Mouse (Mus musculus) midbrain, embryonic 16.5 days (tissue): Measurements from ENCODE around the gene Hlcs. TPM values are rescaled to one million over a fixed set of nuclear protein-coding genes. Genes with fewer than 3 reads are reported as not detected.
"Not testable (repeated sequence)": the region's sequence is repeated elsewhere in the genome, so short reads cannot be mapped to it uniquely, and the experiment has no call there.

ENCODE experiments used
- ATAC-seq: fragments of 200-750 bp; cut with Nextera tagmentation; 2 replicates; pipeline ENCODE4 v1.8.0; 2017; ENCODE audit warnings: moderate TSS enrichment
- H3K27ac ChIP-seq: fragments of 300-500 bp; sonication (generic); 2 replicates; pipeline ENCODE4 v1.5.1; 2014; ENCODE audit warnings: mild to moderate bottlenecking, low read length, mixed read lengths
- H3K27me3 ChIP-seq: fragments of 300-500 bp; sonication (generic); 2 replicates; pipeline ENCODE4 v1.6.1; 2014; ENCODE audit warnings: low read depth, low read length, mixed read lengths; ENCODE audit not compliant: control insufficient read depth, insufficient read depth
- H3K36me3 ChIP-seq: fragments of 300-500 bp; sonication (generic); 2 replicates; pipeline ENCODE4 v1.6.1; 2014; ENCODE audit warnings: mild to moderate bottlenecking, low read length, moderate library complexity, mixed read lengths; ENCODE audit not compliant: control insufficient read depth, insufficient read depth
- H3K4me1 ChIP-seq: fragments of 300-500 bp; sonication (generic); 2 replicates; pipeline ENCODE4 v1.6.1; 2014; ENCODE audit warnings: mild to moderate bottlenecking, low read length, mixed read lengths; ENCODE audit not compliant: control insufficient read depth, insufficient read depth
- H3K4me2 ChIP-seq: fragments of 300-500 bp; sonication (generic); 2 replicates; pipeline ENCODE4 v1.6.1; 2014; ENCODE audit warnings: mild to moderate bottlenecking, low read length, mixed read lengths
- H3K4me3 ChIP-seq: fragments of 300-500 bp; sonication (generic); 2 replicates; pipeline ENCODE4 v1.5.1; 2014; ENCODE audit warnings: low read depth, mild to moderate bottlenecking, low read length, moderate library complexity, mixed read lengths
- H3K9ac ChIP-seq: fragments of 300-500 bp; sonication (generic); 2 replicates; pipeline ENCODE4 v1.6.1; 2014; ENCODE audit warnings: low read depth, low read length, mixed read lengths
- H3K9me3 ChIP-seq: fragments of 300-500 bp; sonication (generic); replicated peaks from 2 replicates; pipeline ENCODE4 v1.6.1; 2014; ENCODE audit warnings: mild to moderate bottlenecking, low read length, mixed read lengths; ENCODE audit not compliant: control insufficient read depth, poor library complexity, severe bottlenecking
- WGBS: fragments of 180-500 bp; shearing (Covaris S2); extraction: QIAGEN DNeasy Blood & Tissue Kit; methylation state at CpG from one replicate; pipeline ENCODE4 v1.1.7; 2014; 5-methylcytosine and 5-hydroxymethylcytosine counted together
- polyA plus RNA-seq: library from polyadenylated mRNA; unstranded; fragments of >200 nt; fragmentation: Nextera tagmentation; extraction: Ambion mirVana; gene quantifications from 2 replicates; pipeline ENCODE4 v1.2.1, GENCODE M21; 2015

Gene Hlcs
- polyA plus RNA-seq, 1 experiment from 2014 or later, result 8.6 TPM

- WGBS, result 59% methylated on average over 11 of the region's 11 CpGs
- no peaks in the 10 kb centered on the region for H3K9me3 ChIP-seq
- ATAC-seq, result no peak
- H3K36me3 ChIP-seq, result no peaks in the 10 kb centered on the region
- no peak overlapping the region for H3K4me3 ChIP-seq
- no peaks in the 10 kb centered on the region for H3K4me1 ChIP-seq
- no peak overlapping the region; the same call in 1 of the 2 replicates for H3K9ac ChIP-seq
- H3K27ac ChIP-seq, result no peak overlapping the region
- no peaks in the 10 kb centered on the region for H3K27me3 ChIP-seq
- H3K4me2 ChIP-seq, result no peak overlapping the region
Measured at GRCm38 (mm10) chr16:94349588-94350286, 36.4 kb upstream of the Hlcs start.

GRCm38 (mm10) chr16:94348779-94349178 is 35.4 kb upstream of the Hlcs start:
- no peaks in the 10 kb centered on the region for H3K36me3 ChIP-seq
- 80% methylated on average over 2 of the region's 2 CpGs for WGBS

GRCm38 (mm10) chr16:94347080-94347731 is 33.8 kb upstream of the Hlcs start:
- ATAC-seq, result no peak
- no peaks in the 10 kb centered on the region for H3K36me3 ChIP-seq
- H3K9me3 ChIP-seq, result no peaks in the 10 kb centered on the region
- H3K9ac ChIP-seq, result no peak overlapping the region
- no peak overlapping the region for H3K27ac ChIP-seq
- H3K4me1 ChIP-seq, result no peaks in the 10 kb centered on the region
- no peaks in the 10 kb centered on the region for H3K27me3 ChIP-seq
- no peak overlapping the region for H3K4me2 ChIP-seq
- H3K4me3 ChIP-seq, result no peak overlapping the region
- WGBS, result 80% methylated on average over 7 of the region's 7 CpGs

More at GRCm38 (mm10) chr16:94348779-94349178, 35.4 kb upstream of the Hlcs start:
- Histone ChIP-seq H3K4me3 (no peak overlapping the region), H3K9ac (no peak overlapping the region), H3K27ac (no peak overlapping the region), H3K27me3 (no peaks in the 10 kb centered on the region), H3K4me2 (no peak overlapping the region), H3K9me3 (no peaks in the 10 kb centered on the region), H3K4me1 (no peaks in the 10 kb centered on the region)
- ATAC-seq, result no peak

GRCm38 (mm10) chr16:94345733-94346132 is 32.4 kb upstream of the Hlcs start:
- H3K4me3 ChIP-seq, result no peak overlapping the region
- H3K9me3 ChIP-seq, result no peaks in the 10 kb centered on the region
- H3K27me3 ChIP-seq, result no peaks in the 10 kb centered on the region
- 83% methylated on average over 1 of the region's 1 CpGs for WGBS
- H3K4me2 ChIP-seq, result no peak overlapping the region
- H3K27ac ChIP-seq, result no peak overlapping the region
- no peaks in the 10 kb centered on the region for H3K36me3 ChIP-seq
- H3K9ac ChIP-seq, result no peak overlapping the region
- no peak for ATAC-seq
- no peaks in the 10 kb centered on the region for H3K4me1 ChIP-seq

GRCm38 (mm10) chr16:94339164-94340160 is 26.1 kb upstream of the Hlcs start:
- 92% methylated on average over 18 of the region's 22 CpGs for WGBS
- H3K9me3 ChIP-seq, H3K4me2 ChIP-seq, H3K27ac ChIP-seq, H3K4me1 ChIP-seq, H3K36me3 ChIP-seq, H3K4me3 ChIP-seq, ATAC-seq, H3K9ac ChIP-seq, H3K27me3 ChIP-seq: not testable (repeated sequence)

- H3K4me3 ChIP-seq, result no peak overlapping the region
- H3K9ac ChIP-seq, result no peak overlapping the region
- ATAC-seq, result no peak
- H3K9me3 ChIP-seq, result no peaks in the 10 kb centered on the region
- 33% methylated on average over 5 of the region's 5 CpGs for WGBS
- no peak overlapping the region for H3K4me2 ChIP-seq
- no peaks in the 10 kb centered on the region for H3K27me3 ChIP-seq
- no peak overlapping the region for H3K27ac ChIP-seq
- H3K36me3 ChIP-seq, result no peaks in the 10 kb centered on the region
- H3K4me1 ChIP-seq, result no peaks in the 10 kb centered on the region
Measured at GRCm38 (mm10) chr16:94335656-94336055, 22.3 kb upstream of the Hlcs start.

GRCm38 (mm10) chr16:94331886-94332252 is 18.5 kb upstream of the Hlcs start:
- H3K36me3 ChIP-seq, result no peaks in the 10 kb centered on the region
- H3K9ac ChIP-seq, result no peak overlapping the region
- WGBS, result 64% methylated on average over 5 of the region's 5 CpGs
- H3K4me3 ChIP-seq, result no peak overlapping the region
- peaks cover 15% of the 10 kb centered on the region for H3K4me1 ChIP-seq
- no peak overlapping the region for H3K27ac ChIP-seq
- H3K9me3 ChIP-seq, result no peaks in the 10 kb centered on the region
- peaks cover 8% of the 10 kb centered on the region for H3K27me3 ChIP-seq
- no peak for ATAC-seq
- H3K4me2 ChIP-seq, result no peak overlapping the region

- no peak for ATAC-seq
- WGBS, result 83% methylated on average over 9 of the region's 9 CpGs
- H3K4me3 ChIP-seq, result no peak overlapping the region
Measured at GRCm38 (mm10) chr16:94331233-94331885, 18.0 kb upstream of the Hlcs start.

More at GRCm38 (mm10) chr16:94331233-94331885, 18.0 kb upstream of the Hlcs start:
- no peak overlapping the region for H3K4me2 ChIP-seq
- H3K9me3 ChIP-seq, result no peaks in the 10 kb centered on the region
- no peaks in the 10 kb centered on the region for H3K36me3 ChIP-seq
- H3K27me3 ChIP-seq, result peaks cover 11% of the 10 kb centered on the region
- H3K4me1 ChIP-seq, result peaks cover 15% of the 10 kb centered on the region
- no peak overlapping the region for H3K9ac ChIP-seq
- no peak overlapping the region for H3K27ac ChIP-seq
